Mouse (Mus musculus): ENCODE results near the gene Pabpn1l.
"Not testable (repeated sequence)": the region's sequence is repeated elsewhere in the genome, so short reads cannot be mapped to it uniquely, and the experiment has no call there.

The Pabpn1l gene

GRCm38 (mm10) chr8:122575735-122576647, 46.5 kb downstream of the Pabpn1l start:
- peak; percentile 41 for DNase-seq (ENCODE audit: low read depth)

- no peak for DNase-seq (ENCODE audit: low read depth)
Observed at GRCm38 (mm10) chr8:122575286-122575685, 47.3 kb downstream of the Pabpn1l start.

GRCm38 (mm10) chr8:122574667-122575251, 47.8 kb downstream of the Pabpn1l start:
- no peak for DNase-seq (ENCODE audit: low read depth)

- DNase-seq (ENCODE audit: low read depth), result no peak
Observed at GRCm38 (mm10) chr8:122574264-122574663, 48.3 kb downstream of the Pabpn1l start.

- no peak for DNase-seq (ENCODE audit: low read depth)
Observed at GRCm38 (mm10) chr8:122573577-122573976, 49.0 kb downstream of the Pabpn1l start.

- not testable (repeated sequence) for DNase-seq (ENCODE audit: low read depth)
Observed at GRCm38 (mm10) chr8:122573176-122573575, 49.4 kb downstream of the Pabpn1l start.

GRCm38 (mm10) chr8:122572751-122573150, 49.8 kb downstream of the Pabpn1l start:
- no peak for DNase-seq (ENCODE audit: low read depth)

- no peak for DNase-seq (ENCODE audit: low read depth)
Observed at GRCm38 (mm10) chr8:122571750-122572267, 50.7 kb downstream of the Pabpn1l start.

GRCm38 (mm10) chr8:122571153-122571552, 51.4 kb downstream of the Pabpn1l start:
- no peak for DNase-seq (ENCODE audit: low read depth)

- DNase-seq (ENCODE audit: low read depth), result no peak
Observed at GRCm38 (mm10) chr8:122569996-122570395, 52.5 kb downstream of the Pabpn1l start.
